In the genomic region with DNA sequence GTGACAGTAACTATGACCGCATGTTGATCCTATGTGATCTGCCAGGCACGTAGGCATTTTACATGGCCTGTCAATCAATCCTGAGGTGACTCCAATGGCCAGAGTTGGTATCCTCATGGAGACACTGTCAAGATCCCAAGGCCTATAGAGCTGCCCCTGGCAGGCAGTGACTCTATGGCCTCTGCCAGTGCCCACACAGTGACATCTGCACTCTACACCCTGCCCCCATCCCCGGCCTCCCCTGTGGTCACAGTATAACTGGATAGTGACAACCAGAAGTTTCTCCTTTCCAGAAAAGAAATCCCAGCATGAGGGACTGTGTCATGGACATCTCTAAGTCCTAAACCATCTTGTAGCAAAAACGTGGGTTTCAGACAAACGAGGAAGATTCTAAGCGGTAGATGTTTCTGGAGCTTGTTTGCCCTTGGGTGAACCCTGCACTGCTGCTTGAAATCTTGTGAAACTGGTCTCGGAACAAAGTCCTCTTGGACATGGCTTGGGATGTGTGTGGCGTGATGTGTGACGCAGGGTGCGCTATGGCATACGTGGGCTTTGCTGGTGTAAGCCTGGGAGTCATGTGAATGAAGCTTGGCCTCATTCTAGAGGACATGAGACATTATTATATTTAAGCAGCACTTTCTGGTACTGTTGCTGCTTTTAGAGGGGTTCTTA, we compare ENCODE assay signal across 23 mouse cellular contexts. TPM values are rescaled to one million over a fixed set of nuclear protein-coding genes. Genes with fewer than 3 reads are reported as not detected.
DNase-seq lines count a peak whose midpoint lies in the region; ATAC-seq and TF ChIP-seq lines count a peak whose summit lies in the region.
"Had no signal": no experiment of that assay in that cellular context is flagged by ENCODE, and none has a peak within 500 bp of the region (broad histone marks: within the 10 kb centered on the region; RNA-seq: fewer than 3 reads in every experiment).

No protein-coding gene starts in this region.

- 0 out of 2 replicates have a peak, but pooled peaks cover 11% of the 10 kb centered on the region for H3K27me3 ChIP-seq in forebrain, embryonic 12.5 days
- H3K27me3 ChIP-seq: hindbrain, embryonic 12.5 days; limb, embryonic 12.5 days had no signal

- no peak overlapping the region for H3K4me2 ChIP-seq in forebrain, embryonic 12.5 days
- H3K4me2 ChIP-seq: hindbrain, embryonic 12.5 days; limb, embryonic 12.5 days; neural tube, embryonic 13.5 days had no signal

- TF ChIP-seq POLR2A in lung, adult 2 months (IDR thresholded peaks at IDR 0.05; ENCODE audit: borderline replicate concordance, extremely low read depth, low read depth, low read length), result no peak

- ATAC-seq in forebrain, embryonic 12.5 days (ENCODE audit: low FRiP score), result no peak
- ATAC-seq: forebrain, postnatal 0 days; midbrain, embryonic 16.5 days had no signal

- H3K4me1 ChIP-seq in lung, adult 2 months (ENCODE audit: control insufficient read depth, insufficient read depth, low read length), result 0 out of 2 replicates have a peak, but pooled peaks cover 2% of the 10 kb centered on the region
- no peaks in the 10 kb centered on the region for H3K4me1 ChIP-seq in forebrain, embryonic 12.5 days
- H3K4me1 ChIP-seq: hindbrain, embryonic 12.5 days; neural tube, embryonic 13.5 days had no signal

- no peak overlapping the region for H3K9ac ChIP-seq in forebrain, embryonic 12.5 days
- H3K9ac ChIP-seq: forebrain, postnatal 0 days; hindbrain, embryonic 12.5 days; limb, embryonic 12.5 days; neural tube, embryonic 13.5 days had no signal

- H3K36me3 ChIP-seq in forebrain, embryonic 12.5 days (replicated peaks), result no peaks in the 10 kb centered on the region
- H3K36me3 ChIP-seq: embryonic facial prominence, embryonic 10.5 days; hindbrain, embryonic 12.5 days; limb, embryonic 12.5 days; midbrain, embryonic 10.5 days; neural tube, embryonic 13.5 days had no signal

- WGBS in lung, adult 2 months, result 87% methylated on average over 11 of the region's 11 CpGs
- 92% methylated on average over 11 of the region's 11 CpGs for WGBS in forebrain, embryonic 12.5 days

- H3K27ac ChIP-seq in forebrain, embryonic 12.5 days, result no peak overlapping the region
- H3K27ac ChIP-seq: embryonic facial prominence, embryonic 10.5 days; hindbrain, embryonic 12.5 days; limb, embryonic 12.5 days; midbrain, embryonic 10.5 days; neural tube, embryonic 13.5 days had no signal

- H3K9me3 ChIP-seq in forebrain, embryonic 12.5 days, result no peaks in the 10 kb centered on the region
- H3K9me3 ChIP-seq: embryonic facial prominence, embryonic 10.5 days; hindbrain, embryonic 12.5 days; limb, embryonic 12.5 days; midbrain, embryonic 10.5 days; neural tube, embryonic 13.5 days had no signal

- no peak for TF ChIP-seq CTCF in lung, adult 2 months (IDR thresholded peaks at IDR 0.05; ENCODE audit: insufficient read depth, low read length)

- H3K4me3 ChIP-seq in lung, adult 2 months (replicated peaks; ENCODE audit: extremely low read depth, low read depth, low read length), result no peak overlapping the region
- H3K4me3 ChIP-seq in forebrain, embryonic 12.5 days (replicated peaks), result no peak overlapping the region
- H3K4me3 ChIP-seq: embryonic facial prominence, embryonic 10.5 days; hindbrain, embryonic 12.5 days; limb, embryonic 12.5 days; midbrain, embryonic 10.5 days; myocyte; neural tube, embryonic 13.5 days had no signal

- DNase-seq in kidney, adult 8-10 months, result peak; percentile 66 to 74
- no peak for DNase-seq in kidney, postnatal 10 days
- DNase-seq in lung, postnatal 36 days, result peak; percentile 53
- no peak for DNase-seq in lung, adult 2 months
- DNase-seq in kidney, postnatal 25 days, result peak; percentile 62 to 82
- DNase-seq in yolk sac, embryonic 10.5 days (ENCODE audit: low spot score), result peak; percentile 76
- DNase-seq in T-cell, adult 2 months (ENCODE audit: low spot score), result no peak
- DNase-seq: cerebellum, adult 11 months; cerebellum, adult 9-11 months; forebrain, postnatal 0 days; gastrocnemius, postnatal 25 days; heart, adult 18-20 months; retina, postnatal 1 day; thymus, adult 18-20 months; thymus, postnatal 36 days had no signal

RNA-seq across cellular contexts. Expression of gene Efna1, which starts 12.4 kb away (rescaled TPM):
- polyA plus RNA-seq in lung, adult 2 months (2012; rRNA removed), result 132 and 134 TPM in 2 replicates
- 9.7 and 12.6 TPM in 2 replicates for polyA plus RNA-seq in forebrain, embryonic 12.5 days (2016; fragmentation: Nextera tagmentation; extraction: Ambion mirVana)

RNA-seq across cellular contexts. Expression of gene Slc50a1, which starts 23.0 kb away (rescaled TPM):
- 228 and 297 TPM in 2 replicates for polyA plus RNA-seq in lung, adult 2 months (2012; rRNA removed)
- polyA plus RNA-seq in forebrain, embryonic 12.5 days (2016; fragmentation: Nextera tagmentation; extraction: Ambion mirVana), result 28.6 and 29.7 TPM in 2 replicates

RNA-seq across cellular contexts. Expression of gene Efna3, which starts 29.4 kb away (rescaled TPM):
- 4.1 and 20.3 TPM in 2 replicates for polyA plus RNA-seq in lung, adult 2 months (2012; rRNA removed)
- polyA plus RNA-seq in forebrain, embryonic 12.5 days (2016; fragmentation: Nextera tagmentation; extraction: Ambion mirVana), result 11.9 and 14.9 TPM in 2 replicates

RNA-seq across cellular contexts. Expression of gene Dpm3, which starts 34.2 kb away (rescaled TPM):
- polyA plus RNA-seq in lung, adult 2 months (2012; rRNA removed), result 411 and 476 TPM in 2 replicates
- polyA plus RNA-seq in forebrain, embryonic 12.5 days (2016; fragmentation: Nextera tagmentation; extraction: Ambion mirVana), result 79.1 and 84.3 TPM in 2 replicates

RNA-seq across cellular contexts. Expression of gene Efna4, which starts 44.4 kb away (rescaled TPM):
- polyA plus RNA-seq in lung, adult 2 months (2012; rRNA removed), result 7.3 and 9.3 TPM in 2 replicates
- 17.1 and 20.0 TPM in 2 replicates for polyA plus RNA-seq in forebrain, embryonic 12.5 days (2016; fragmentation: Nextera tagmentation; extraction: Ambion mirVana)

Comparison
In these comparisons a context has a peak if more than half of its experiments do, and no peak if none do; other contexts are left out.
1. DNase-seq: peak in kidney, adult 8-10 months (2 of 2), lung, postnatal 36 days (single experiment), kidney, postnatal 25 days (2 of 2) and yolk sac, embryonic 10.5 days (single experiment); none in kidney, postnatal 10 days (single experiment), lung, adult 2 months (single experiment) and T-cell, adult 2 months (single experiment).